Mouse (Mus musculus): ENCODE data around the gene Ccdc15.

Ccdc15 gene

GRCm38 (mm10) chr9:37235951-37236737 is 112.1 kb downstream of the Ccdc15 start:
- intact Hi-C loops (cut with DNase I) = no loop called here

- intact Hi-C loops (cut with DNase I) = no loop called here
Measured at GRCm38 (mm10) chr9:37232201-37233195, 115.7 kb downstream of the Ccdc15 start.

- intact Hi-C loops (cut with DNase I) = loop anchor here (2.0 kb wide), 1 partner anchor 54 kb away; no protein-coding TSS in a partner anchor
Measured at GRCm38 (mm10) chr9:37230486-37231195, 117.6 kb downstream of the Ccdc15 start.

- intact Hi-C loops (cut with DNase I) = loop anchor here (2.0 to 5.0 kb wide), 3 partner anchors 53 to 333 kb away; no protein-coding TSS in a partner anchor
Measured at GRCm38 (mm10) chr9:37229880-37230325, 118.3 kb downstream of the Ccdc15 start.

Measured in adrenal gland (tissue).